Mouse (Mus musculus) liver, postnatal 0 days (tissue): ENCODE results near the gene Pgc.

Source experiments
- CTCF ChIP-seq: sonication (generic); IDR thresholded peaks from 2 replicates; pipeline ENCODE4 v1.5.1; 2016; ENCODE audit warnings: antibody characterized with exemption, low read depth
- EP300 ChIP-seq: IDR thresholded peaks from 2 replicates; pipeline ENCODE4 v1.6.1; 2016; ENCODE audit warnings: antibody characterized with exemption, low read depth, mild to moderate bottlenecking

- TF ChIP-seq CTCF (no peak), EP300 (no peak)
Observed at GRCm38 (mm10) chr17:47703556-47703955, 23.1 kb upstream of the Pgc start.
